Comparison of ENCODE assay signal across 17 mouse cellular contexts in the genomic region with DNA sequence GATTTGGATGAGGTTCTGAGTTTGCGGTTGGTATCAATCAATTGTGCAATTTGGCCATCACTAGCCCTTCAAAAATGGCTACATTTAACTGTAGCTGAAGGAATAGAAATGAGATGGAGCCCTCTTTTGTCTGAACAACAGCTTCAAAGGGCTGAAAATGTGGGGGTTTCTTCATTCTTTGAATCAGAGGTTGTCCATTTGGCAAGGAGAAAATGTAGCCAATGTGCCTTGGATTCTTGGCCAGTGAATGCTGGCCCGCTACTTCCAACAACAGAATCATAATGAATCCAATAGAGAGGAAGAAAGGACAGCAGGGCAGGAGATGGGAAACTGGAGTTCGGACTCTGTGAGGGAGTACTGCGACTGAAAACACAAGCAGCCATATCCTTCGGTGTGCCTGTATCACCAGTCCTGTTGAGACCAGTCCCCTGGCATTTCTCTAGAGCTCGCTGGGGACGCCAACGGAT. TPM values are rescaled to one million over a fixed set of nuclear protein-coding genes. Genes with fewer than 3 reads are reported as not detected.
DNase-seq lines count a peak whose midpoint lies in the region; ATAC-seq and TF ChIP-seq lines count a peak whose summit lies in the region.
"Had no signal": no experiment of that assay in that cellular context is flagged by ENCODE, and none has a peak within 500 bp of the region (broad histone marks: within the 10 kb centered on the region; RNA-seq: fewer than 3 reads in every experiment).

No protein-coding gene starts in this region.

- intact Hi-C loops in left cerebral cortex, postnatal 25 days (cut with DNase I) = loop anchor here (1.0 to 5.0 kb wide), 2 partner anchors 116 to 220 kb away; no protein-coding TSS in a partner anchor

- no peak for TF ChIP-seq POLR2A in brain, embryonic 14.5 days (IDR thresholded peaks at IDR 0.05; ENCODE audit: borderline replicate concordance, extremely low read depth, insufficient read depth, insufficient read length, poor library complexity, severe bottlenecking)

- no peak for TF ChIP-seq CTCF in brain, embryonic 14.5 days (IDR thresholded peaks at IDR 0.05; ENCODE audit: borderline replicate concordance, extremely low read depth, insufficient read depth, insufficient read length)

- H3K4me3 ChIP-seq in forebrain, embryonic 15.5 days = no peak overlapping the region
- H3K4me3 ChIP-seq in forebrain, embryonic 11.5 days (ENCODE audit: low read depth, low read length) = no peak overlapping the region
- H3K4me3 ChIP-seq in neural tube, embryonic 15.5 days (replicated peaks) = no peak overlapping the region
- H3K4me3 ChIP-seq: heart, embryonic 13.5 days; limb, embryonic 15.5 days; stomach, embryonic 15.5 days had no signal

- H3K36me3 ChIP-seq in forebrain, embryonic 15.5 days = no peaks in the 10 kb centered on the region
- H3K36me3 ChIP-seq in forebrain, embryonic 11.5 days (ENCODE audit: control insufficient read depth, insufficient read depth, low read length) = no peaks in the 10 kb centered on the region
- H3K36me3 ChIP-seq in neural tube, embryonic 15.5 days = no peaks in the 10 kb centered on the region
- H3K36me3 ChIP-seq: heart, embryonic 13.5 days; limb, embryonic 15.5 days; stomach, embryonic 15.5 days had no signal

- peaks cover 20% of the 10 kb centered on the region for H3K4me1 ChIP-seq in forebrain, embryonic 15.5 days
- peaks cover 2% of the 10 kb centered on the region; the same call in 1 of the 2 replicates for H3K4me1 ChIP-seq in forebrain, embryonic 11.5 days (replicated peaks; ENCODE audit: control insufficient read depth, insufficient read depth, low read length)
- H3K4me1 ChIP-seq in neural tube, embryonic 15.5 days = no peaks in the 10 kb centered on the region
- H3K4me1 ChIP-seq: heart, embryonic 13.5 days; limb, embryonic 15.5 days; stomach, embryonic 15.5 days had no signal

- WGBS in forebrain, embryonic 15.5 days = 50% methylated on average over 8 of the region's 8 CpGs
- 90% methylated on average over 8 of the region's 8 CpGs for WGBS in forebrain, embryonic 11.5 days
- 87% methylated on average over 8 of the region's 8 CpGs for WGBS in neural tube, embryonic 15.5 days

- no peak overlapping the region for H3K4me2 ChIP-seq in forebrain, embryonic 15.5 days (replicated peaks)
- no peak overlapping the region for H3K4me2 ChIP-seq in forebrain, embryonic 11.5 days (ENCODE audit: low read depth, low read length, severe bottlenecking)
- H3K4me2 ChIP-seq in neural tube, embryonic 15.5 days = no peak overlapping the region
- H3K4me2 ChIP-seq: heart, embryonic 13.5 days; limb, embryonic 15.5 days; stomach, embryonic 15.5 days had no signal

- peak; percentile 73 for ATAC-seq in forebrain, embryonic 15.5 days (replicated peaks)
- no peak for ATAC-seq in forebrain, embryonic 11.5 days (replicated peaks; ENCODE audit: low FRiP score)
- no peak for ATAC-seq in neural tube, embryonic 15.5 days (ENCODE audit: low FRiP score)
- ATAC-seq: intestine, embryonic 16.5 days had no signal

- no peaks in the 10 kb centered on the region for H3K27me3 ChIP-seq in forebrain, embryonic 15.5 days
- no peaks in the 10 kb centered on the region for H3K27me3 ChIP-seq in forebrain, embryonic 11.5 days (ENCODE audit: control insufficient read depth, insufficient read depth, low read length)
- H3K27me3 ChIP-seq in neural tube, embryonic 15.5 days (replicated peaks) = no peaks in the 10 kb centered on the region
- H3K27me3 ChIP-seq: heart, embryonic 13.5 days; limb, embryonic 15.5 days; stomach, embryonic 15.5 days had no signal

- H3K9me3 ChIP-seq in forebrain, embryonic 15.5 days = no peaks in the 10 kb centered on the region
- H3K9me3 ChIP-seq in forebrain, embryonic 11.5 days (ENCODE audit: control insufficient read depth, low read length) = no peaks in the 10 kb centered on the region
- no peaks in the 10 kb centered on the region for H3K9me3 ChIP-seq in neural tube, embryonic 15.5 days (replicated peaks)
- H3K9me3 ChIP-seq: heart, embryonic 13.5 days; limb, embryonic 15.5 days; stomach, embryonic 15.5 days had no signal

- DNase-seq in forebrain, embryonic 11.5 days (ENCODE audit: low spot score) = no peak
- peak; percentile 87 for DNase-seq in brain, embryonic 14.5 days (ENCODE audit: low read depth)
- DNase-seq in layer of hippocampus, adult 9-11 months = peak; percentile 60
- peak; percentile 21 to 54 for DNase-seq in left cerebral cortex, postnatal 25 days (ENCODE audit: low spot score in 2 of 2)
- no peak for DNase-seq in neural tube, embryonic 10.5 days (ENCODE audit: extremely low spot score, low spot score)
- no peak for DNase-seq in spleen, adult 12 weeks (ENCODE audit: low spot score)
- DNase-seq: cerebellum, adult 9-10 months; gastrocnemius, postnatal 14 days; kidney, postnatal 25 days; lung, adult 18-20 months; thymus, postnatal 25 days had no signal

- H3K27ac ChIP-seq in forebrain, embryonic 15.5 days (replicated peaks) = peak overlapping the region; percentile 87
- H3K27ac ChIP-seq in forebrain, embryonic 11.5 days (ENCODE audit: low read depth, low read length) = no peak overlapping the region
- no peak overlapping the region for H3K27ac ChIP-seq in neural tube, embryonic 15.5 days (replicated peaks)
- H3K27ac ChIP-seq: heart, embryonic 13.5 days; limb, embryonic 15.5 days; stomach, embryonic 15.5 days had no signal

- H3K9ac ChIP-seq in forebrain, embryonic 15.5 days (replicated peaks) = no peak overlapping the region
- H3K9ac ChIP-seq in forebrain, embryonic 11.5 days (ENCODE audit: low read length) = no peak overlapping the region
- no peak overlapping the region for H3K9ac ChIP-seq in neural tube, embryonic 15.5 days (replicated peaks)
- H3K9ac ChIP-seq: heart, embryonic 13.5 days; limb, embryonic 15.5 days; stomach, embryonic 15.5 days had no signal

RNA-seq across cellular contexts. Expression of a gene that starts 19.2 kb away (rescaled TPM):
- 72.7 and 76.4 TPM in 2 replicates for polyA plus RNA-seq in forebrain, embryonic 15.5 days (2015; fragmentation: Nextera tagmentation; extraction: Ambion mirVana)
- 44.0 and 50.3 TPM in 2 replicates for polyA plus RNA-seq in forebrain, embryonic 11.5 days (2014; fragmentation: Nextera tagmentation; extraction: Ambion mirVana)
- polyA plus RNA-seq in brain, embryonic 14.5 days (2012; rRNA removed) = 67.3 and 106 TPM in 2 replicates
- 10 to 100 TPM; 59.3 to 71.4 TPM for total RNA-seq in left cerebral cortex, postnatal 25 days (2021)
- 47.1 and 51.5 TPM in 2 replicates for polyA plus RNA-seq in neural tube, embryonic 15.5 days (2015; fragmentation: Nextera tagmentation; extraction: Ambion mirVana)

Comparison
In these comparisons a context has a peak if more than half of its experiments do, and no peak if none do; other contexts are left out.
1. DNase-seq: peak in brain, embryonic 14.5 days (single experiment), layer of hippocampus, adult 9-11 months (single experiment) and left cerebral cortex, postnatal 25 days (2 of 2); none in forebrain, embryonic 11.5 days (single experiment), neural tube, embryonic 10.5 days (single experiment) and spleen, adult 12 weeks (single experiment).